Mouse (Mus musculus): ENCODE data around the gene Pira2. TPM values are rescaled to one million over a fixed set of nuclear protein-coding genes. Genes with fewer than 3 reads are reported as not detected.
"Not testable (repeated sequence)": the region's sequence is repeated elsewhere in the genome, so short reads cannot be mapped to it uniquely, and the experiment has no call there.

Gene Pira2
- polyA plus RNA-seq, 2 experiments, result 0.39 to 1.5 TPM

DNA sequence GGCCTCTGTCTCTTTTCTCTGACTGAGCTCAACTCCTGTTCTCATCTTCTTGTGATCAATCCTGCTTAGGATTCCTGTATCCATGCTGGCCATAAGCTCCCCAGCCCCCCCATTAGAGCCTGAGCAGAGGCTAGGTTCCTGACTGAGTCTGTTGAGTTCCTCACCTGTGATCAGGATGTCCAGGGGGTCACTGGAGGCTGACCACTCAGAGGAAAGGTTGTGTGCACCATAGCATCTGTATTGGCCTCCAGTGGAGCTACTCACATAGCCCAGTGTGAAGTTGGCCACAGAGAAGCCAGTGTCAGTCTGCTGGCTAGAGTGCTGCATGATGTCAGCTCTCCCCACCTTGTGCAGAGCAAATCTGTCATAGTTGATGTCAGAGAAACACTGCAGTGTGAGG, 48.6 kb downstream of the Pira2 start:
- not testable (repeated sequence) for H3K4me3 ChIP-seq (ENCODE audit: insufficient read depth in 1 of 2, low read depth in 2 of 2, low read length in 2 of 2); H3K4me2 ChIP-seq (ENCODE audit: low read depth); H3K4me1 ChIP-seq (replicated peaks; ENCODE audit: control insufficient read depth in 2 of 2, insufficient read depth in 2 of 2, low read length in 1 of 2); H3K9ac ChIP-seq (replicated peaks); H3K27me3 ChIP-seq (ENCODE audit: control insufficient read depth, insufficient read depth, low read length); DNase-seq (ENCODE audit: low read depth in 3 of 3, low spot score in 3 of 3); H3K36me3 ChIP-seq (replicated peaks; ENCODE audit: control insufficient read depth, insufficient read depth, low read depth); ATAC-seq (ENCODE audit: insufficient read depth); H3K27ac ChIP-seq; H3K9me3 ChIP-seq (ENCODE audit: control insufficient read depth, low read length)

Other genes with a start within 250 kb of the Pira2 start
- 0.03 and 0.06 TPM in 2 replicates for gene Oscar, start 228.9 kb downstream of the Pira2 start, polyA plus RNA-seq (2012; rRNA removed)
- gene Oscar, start 228.9 kb downstream of the Pira2 start, polyA plus RNA-seq (2014; fragmentation: Nextera tagmentation; extraction: Ambion mirVana), result not detected in 2 replicates
- gene Ndufa3, start 227.7 kb downstream of the Pira2 start, polyA plus RNA-seq (2012; rRNA removed), result 106 and 107 TPM in 2 replicates
- 351 and 354 TPM in 2 replicates for gene Ndufa3, start 227.7 kb downstream of the Pira2 start, polyA plus RNA-seq (2014; fragmentation: Nextera tagmentation; extraction: Ambion mirVana)
- 6.4 and 10.7 TPM in 2 replicates for gene Tfpt, start 215.1 kb downstream of the Pira2 start, polyA plus RNA-seq (2012; rRNA removed)
- 7.7 and 8.0 TPM in 2 replicates for gene Tfpt, start 215.1 kb downstream of the Pira2 start, polyA plus RNA-seq (2014; fragmentation: Nextera tagmentation; extraction: Ambion mirVana)
- gene Prpf31, start 215.1 kb downstream of the Pira2 start, polyA plus RNA-seq (2012; rRNA removed), result 19.9 and 28.4 TPM in 2 replicates
- gene Prpf31, start 215.1 kb downstream of the Pira2 start, polyA plus RNA-seq (2014; fragmentation: Nextera tagmentation; extraction: Ambion mirVana), result 46.4 and 48.3 TPM in 2 replicates
- gene Cnot3, start 199.8 kb downstream of the Pira2 start, polyA plus RNA-seq (2012; rRNA removed), result 27.0 and 30.2 TPM in 2 replicates
- 20.2 and 20.8 TPM in 2 replicates for gene Cnot3, start 199.8 kb downstream of the Pira2 start, polyA plus RNA-seq (2014; fragmentation: Nextera tagmentation; extraction: Ambion mirVana)
- 1.7 and 3.3 TPM in 2 replicates for gene Leng1, start 179.2 kb downstream of the Pira2 start, polyA plus RNA-seq (2012; rRNA removed)
- 4.0 and 4.3 TPM in 2 replicates for gene Leng1, start 179.2 kb downstream of the Pira2 start, polyA plus RNA-seq (2014; fragmentation: Nextera tagmentation; extraction: Ambion mirVana)
- gene Tmc4, start 167.5 kb downstream of the Pira2 start, polyA plus RNA-seq (2012; rRNA removed), result 5.5 and 7.6 TPM in 2 replicates
- 5.7 and 6.7 TPM in 2 replicates for gene Tmc4, start 167.5 kb downstream of the Pira2 start, polyA plus RNA-seq (2014; fragmentation: Nextera tagmentation; extraction: Ambion mirVana)
- gene Tsen34, start 152.2 kb downstream of the Pira2 start, polyA plus RNA-seq (2012; rRNA removed), result 22.8 and 25.3 TPM in 2 replicates
- gene Tsen34, start 152.2 kb downstream of the Pira2 start, polyA plus RNA-seq (2014; fragmentation: Nextera tagmentation; extraction: Ambion mirVana), result 34.4 and 34.6 TPM in 2 replicates
- 10.3 and 11.6 TPM in 2 replicates for gene Mboat7, start 151.5 kb downstream of the Pira2 start, polyA plus RNA-seq (2012; rRNA removed)
- 11.5 and 13.0 TPM in 2 replicates for gene Mboat7, start 151.5 kb downstream of the Pira2 start, polyA plus RNA-seq (2014; fragmentation: Nextera tagmentation; extraction: Ambion mirVana)
- 680 and 1,914 TPM in 2 replicates for gene Rps9, start 141.1 kb downstream of the Pira2 start, polyA plus RNA-seq (2012; rRNA removed)
- gene Rps9, start 141.1 kb downstream of the Pira2 start, polyA plus RNA-seq (2014; fragmentation: Nextera tagmentation; extraction: Ambion mirVana), result 960 and 985 TPM in 2 replicates
- 1.6 TPM in 2 replicates for gene Pirb, start 124.7 kb downstream of the Pira2 start, polyA plus RNA-seq (2012; rRNA removed)
- 1.8 and 2.2 TPM in 2 replicates for gene Pirb, start 124.7 kb downstream of the Pira2 start, polyA plus RNA-seq (2014; fragmentation: Nextera tagmentation; extraction: Ambion mirVana)
- gene Gm15448, start 19.4 kb downstream of the Pira2 start, polyA plus RNA-seq (2012; rRNA removed), result 0.06 and 0.11 TPM in 2 replicates
- gene Gm15448, start 19.4 kb downstream of the Pira2 start, polyA plus RNA-seq (2014; fragmentation: Nextera tagmentation; extraction: Ambion mirVana), result 0.23 TPM in 1 of 2 replicates, not detected in the other
- gene Gm14548, start 53.1 kb upstream of the Pira2 start, polyA plus RNA-seq (2012; rRNA removed), result 0.20 and 0.28 TPM in 2 replicates
- 0.10 and 0.55 TPM in 2 replicates for gene Gm14548, start 53.1 kb upstream of the Pira2 start, polyA plus RNA-seq (2014; fragmentation: Nextera tagmentation; extraction: Ambion mirVana)
- gene Lilra6, start 70.5 kb upstream of the Pira2 start, polyA plus RNA-seq (2012; rRNA removed), result 0.26 and 0.32 TPM in 2 replicates
- gene Lilra6, start 70.5 kb upstream of the Pira2 start, polyA plus RNA-seq (2014; fragmentation: Nextera tagmentation; extraction: Ambion mirVana), result 0.14 and 0.15 TPM in 2 replicates
- gene Lair1, start 218.2 kb upstream of the Pira2 start, polyA plus RNA-seq (2012; rRNA removed), result 0.63 and 1.3 TPM in 2 replicates
- gene Lair1, start 218.2 kb upstream of the Pira2 start, polyA plus RNA-seq (2014; fragmentation: Nextera tagmentation; extraction: Ambion mirVana), result 0.88 and 2.2 TPM in 2 replicates